Mouse (Mus musculus) testis, adult 2 months (tissue): ENCODE data around the gene Ppm1h. TPM values are rescaled to one million over a fixed set of nuclear protein-coding genes. Genes with fewer than 3 reads are reported as not detected.

Experiments used
- H3K27ac ChIP-seq: fragments of 200-500 bp; 2 replicates; pipeline ENCODE4 v1.5.1; 2012; ENCODE audit warnings: low read depth, low read length; ENCODE audit not compliant: control insufficient read depth, insufficient read depth
- H3K27me3 ChIP-seq: fragments of 200-500 bp; 2 replicates; pipeline ENCODE4 v1.6.1; 2012; ENCODE audit warnings: mild to moderate bottlenecking, low read length, moderate library complexity; ENCODE audit not compliant: control insufficient read depth, insufficient read depth
- H3K36me3 ChIP-seq: fragments of 200-500 bp; 2 replicates; pipeline ENCODE4 v1.6.1; 2012; ENCODE audit warnings: mild to moderate bottlenecking, low read length; ENCODE audit not compliant: control insufficient read depth, insufficient read depth
- H3K4me1 ChIP-seq: fragments of 200-500 bp; 2 replicates; pipeline ENCODE4 v1.6.1; 2012; ENCODE audit warnings: low read length; ENCODE audit not compliant: control insufficient read depth, insufficient read depth
- H3K4me3 ChIP-seq: fragments of 200-500 bp; 2 replicates; pipeline ENCODE4 v1.5.1; 2012; ENCODE audit warnings: low read depth, mild to moderate bottlenecking, low read length, moderate library complexity, mixed read lengths; ENCODE audit not compliant: control insufficient read depth
- CTCF ChIP-seq: fragments of 200-500 bp; IDR thresholded peaks from 2 replicates; pipeline ENCODE4 v1.5.1; 2012; ENCODE audit warnings: low read depth, mild to moderate bottlenecking, inconsistent platforms, low read length, moderate library complexity; ENCODE audit not compliant: control insufficient read depth, insufficient read depth, insufficient replicate concordance
- POLR2A ChIP-seq: fragments of 200-500 bp; IDR thresholded peaks from 2 replicates; pipeline ENCODE4 v1.6.1; 2012; ENCODE audit warnings: low read depth, mild to moderate bottlenecking, inconsistent platforms, low read length, moderate library complexity; ENCODE audit not compliant: control insufficient read depth
- polyA plus RNA-seq: library from polyadenylated mRNA; depleted of rRNA; stranded (reverse); fragments of >200 nt; gene quantifications from 2 replicates; pipeline ENCODE4 v1.2.3, GENCODE M21; 2012

The Ppm1h gene
- polyA plus RNA-seq, 1 experiment, result 13.5 TPM

DNA sequence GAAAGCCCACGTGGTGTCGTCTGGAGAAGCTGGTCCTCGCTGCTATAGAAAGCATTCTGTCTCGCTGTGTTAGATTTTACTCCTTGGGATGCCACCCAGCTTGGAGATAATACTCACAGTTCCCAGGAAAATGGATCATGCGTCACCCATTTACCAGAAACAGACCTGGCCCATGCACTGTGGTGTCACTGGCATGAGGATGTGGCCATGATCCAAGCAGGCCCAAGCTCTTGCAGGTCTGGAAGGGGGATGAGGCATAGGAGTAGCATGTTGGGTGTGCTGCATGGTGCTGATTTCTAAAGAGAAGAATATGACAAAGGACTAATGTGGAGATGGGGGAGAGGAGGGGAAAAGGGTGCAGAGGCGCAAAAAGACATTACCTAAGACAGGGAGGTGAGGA lies 141.2 kb downstream of the Ppm1h start:
- H3K36me3 ChIP-seq, result no peaks in the 10 kb centered on the region
- no peak overlapping the region for H3K27ac ChIP-seq
- no peak overlapping the region for H3K4me3 ChIP-seq
- no peak for TF ChIP-seq CTCF
- no peaks in the 10 kb centered on the region for H3K27me3 ChIP-seq
- peaks cover 7% of the 10 kb centered on the region for H3K4me1 ChIP-seq

GRCm38 (mm10) chr10:122821549-122821948 lies 143.0 kb downstream of the Ppm1h start:
- Histone ChIP-seq H3K27me3 (no peaks in the 10 kb centered on the region), H3K27ac (no peak overlapping the region), H3K4me1 (no peaks in the 10 kb centered on the region), H3K4me3 (no peak overlapping the region), H3K36me3 (no peaks in the 10 kb centered on the region)
- TF ChIP-seq POLR2A, result no peak
- no peak for TF ChIP-seq CTCF

- Histone ChIP-seq H3K4me1 (no peaks in the 10 kb centered on the region), H3K27me3 (no peaks in the 10 kb centered on the region), H3K36me3 (no peaks in the 10 kb centered on the region), H3K27ac (no peak overlapping the region), H3K4me3 (no peak overlapping the region)
- TF ChIP-seq CTCF, result no peak
- no peak for TF ChIP-seq POLR2A
Observed at GRCm38 (mm10) chr10:122823642-122824041, 145.1 kb downstream of the Ppm1h start.

- TF ChIP-seq CTCF (no peak), POLR2A (no peak)
- Histone ChIP-seq H3K27ac (no peak overlapping the region), H3K27me3 (no peaks in the 10 kb centered on the region), H3K4me3 (no peak overlapping the region), H3K36me3 (no peaks in the 10 kb centered on the region), H3K4me1 (no peaks in the 10 kb centered on the region)
Observed at GRCm38 (mm10) chr10:122826696-122827331, 148.3 kb downstream of the Ppm1h start.

- Histone ChIP-seq H3K36me3 (no peaks in the 10 kb centered on the region), H3K4me1 (no peaks in the 10 kb centered on the region), H3K27me3 (no peaks in the 10 kb centered on the region), H3K27ac (no peak overlapping the region), H3K4me3 (no peak overlapping the region)
- TF ChIP-seq POLR2A, result no peak
Observed at GRCm38 (mm10) chr10:122827719-122828414, 149.3 kb downstream of the Ppm1h start.

DNA sequence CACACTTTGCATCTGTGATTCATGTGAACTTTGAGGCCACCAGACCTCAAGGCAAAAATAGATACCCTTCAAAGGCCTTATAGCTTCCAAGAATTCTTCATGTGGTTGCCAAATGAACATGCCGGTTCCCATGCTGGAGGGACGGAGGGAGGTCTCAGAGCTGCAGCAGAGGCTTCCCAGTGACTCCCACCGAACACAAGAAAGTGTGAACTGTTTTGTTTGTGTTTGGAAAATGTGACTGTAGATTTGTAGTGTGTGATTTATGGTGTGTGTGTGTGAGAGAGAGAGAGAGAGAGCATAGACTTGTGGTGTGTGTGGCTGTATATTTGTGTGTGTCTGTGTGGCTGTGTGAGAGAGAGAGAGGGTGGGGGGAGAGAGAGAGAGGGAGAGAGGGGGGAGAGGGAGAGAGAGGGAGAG lies 151.2 kb downstream of the Ppm1h start:
- Histone ChIP-seq H3K36me3 (no peaks in the 10 kb centered on the region), H3K4me3 (no peak overlapping the region), H3K27me3 (no peaks in the 10 kb centered on the region), H3K27ac (no peak overlapping the region), H3K4me1 (no peaks in the 10 kb centered on the region)
- TF ChIP-seq POLR2A, result no peak
- TF ChIP-seq CTCF, result no peak

DNA sequence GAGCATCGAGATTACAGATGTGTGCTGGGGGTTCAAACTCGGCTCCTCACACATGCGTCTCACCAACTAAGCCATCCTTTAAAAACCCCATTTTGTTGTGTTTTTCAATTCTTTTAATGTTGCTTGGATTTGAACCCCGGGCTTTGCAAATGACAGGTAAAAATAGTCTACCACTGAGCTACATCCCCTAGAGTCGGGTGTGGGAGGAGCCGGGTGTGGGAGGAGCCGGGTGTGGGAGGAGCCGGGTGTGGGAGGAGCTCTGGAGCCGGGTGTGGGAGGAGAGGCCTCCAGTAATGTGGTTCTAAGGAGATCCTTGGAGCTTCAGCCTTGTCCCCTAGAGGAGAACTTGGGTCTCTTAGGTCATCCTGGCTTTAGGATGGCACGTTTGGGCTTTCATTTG lies 152.1 kb downstream of the Ppm1h start:
- H3K27ac ChIP-seq, result no peak overlapping the region
- TF ChIP-seq POLR2A (no peak), CTCF (no peak)
- H3K27me3 ChIP-seq, result no peaks in the 10 kb centered on the region
- no peaks in the 10 kb centered on the region for H3K4me1 ChIP-seq
- H3K36me3 ChIP-seq, result no peaks in the 10 kb centered on the region
- no peak overlapping the region for H3K4me3 ChIP-seq
